Mouse (Mus musculus) neural tube, embryonic 11.5 days (tissue): ENCODE measurements around the gene Gm20696. TPM values are rescaled to one million over a fixed set of nuclear protein-coding genes. Genes with fewer than 3 reads are reported as not detected.

Experiments
- ATAC-seq: fragments of 200-750 bp; cut with Nextera tagmentation; 2 replicates; pipeline ENCODE4 v1.8.0; 2017; ENCODE audit warnings: moderate number of reproducible peaks, mild to moderate bottlenecking, moderate TSS enrichment, moderate library complexity; ENCODE audit not compliant: insufficient read depth, low FRiP score, low TSS enrichment
- DNase-seq: peaks from one replicate; pipeline ENCODE4 v3.0.0-alpha.2; 2015; ENCODE audit warnings: low spot score
- H3K27ac ChIP-seq: fragments of 300-500 bp; sonication (generic); 2 replicates; pipeline ENCODE4 v1.5.1; 2014; ENCODE audit warnings: low read depth, mild to moderate bottlenecking, low read length
- H3K27me3 ChIP-seq: fragments of 300-500 bp; sonication (generic); 2 replicates; pipeline ENCODE4 v1.6.1; 2014; ENCODE audit warnings: mild to moderate bottlenecking, low read length, mixed read lengths; ENCODE audit not compliant: control insufficient read depth, insufficient read depth
- H3K36me3 ChIP-seq: fragments of 300-500 bp; sonication (generic); 2 replicates; pipeline ENCODE4 v1.6.1; 2014; ENCODE audit warnings: mild to moderate bottlenecking, low read length, moderate library complexity, mixed read lengths; ENCODE audit not compliant: control insufficient read depth, insufficient read depth
- H3K4me1 ChIP-seq: fragments of 300-500 bp; sonication (generic); 2 replicates; pipeline ENCODE4 v1.6.1; 2014; ENCODE audit warnings: low read length, mixed read lengths; ENCODE audit not compliant: control insufficient read depth, insufficient read depth
- H3K4me2 ChIP-seq: fragments of 300-500 bp; sonication (generic); 2 replicates; pipeline ENCODE4 v1.6.1; 2014; ENCODE audit warnings: low read depth, mild to moderate bottlenecking, moderate library complexity
- H3K4me3 ChIP-seq: fragments of 300-500 bp; sonication (generic); 2 replicates; pipeline ENCODE4 v1.5.1; 2014; ENCODE audit warnings: low read depth, low read length
- H3K9ac ChIP-seq: fragments of 300-500 bp; sonication (generic); 2 replicates; pipeline ENCODE4 v1.6.1; 2014; ENCODE audit warnings: mild to moderate bottlenecking, low read length
- H3K9me3 ChIP-seq: fragments of 300-500 bp; sonication (generic); 2 replicates; pipeline ENCODE4 v1.6.1; 2016; ENCODE audit warnings: low read length; ENCODE audit not compliant: control insufficient read depth
- WGBS: fragments of 180-500 bp; shearing (Covaris S2); extraction: QIAGEN DNeasy Blood & Tissue Kit; methylation state at CpG from one replicate; pipeline ENCODE4 v1.1.7; 2014; 5-methylcytosine and 5-hydroxymethylcytosine counted together
- polyA plus RNA-seq: library from polyadenylated mRNA; unstranded; fragments of >200 nt; fragmentation: Nextera tagmentation; extraction: Ambion mirVana; gene quantifications from 2 replicates; pipeline ENCODE4 v1.2.1, GENCODE M21; 2014

Gene Gm20696
- polyA plus RNA-seq, 1 experiment from 2014 or later, result 2.5 TPM

DNA sequence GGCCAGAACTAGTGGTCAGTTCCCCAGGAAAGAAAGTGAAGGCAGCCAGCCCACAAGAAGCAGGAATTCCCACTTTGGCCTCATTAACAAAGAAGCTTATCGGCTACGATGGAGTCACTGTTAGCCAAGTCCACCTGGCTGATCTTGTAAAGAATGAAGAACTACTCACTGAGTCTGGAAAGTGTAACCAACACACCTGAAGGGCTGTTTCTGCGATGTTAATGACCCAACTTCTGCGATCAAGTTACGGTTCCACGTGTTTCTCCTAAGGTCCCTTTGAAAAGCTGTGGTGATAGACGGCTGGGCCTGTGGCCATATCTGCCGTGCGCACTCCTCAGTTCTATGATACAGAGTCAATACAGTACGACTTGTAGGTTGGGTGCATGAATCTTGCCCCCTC, 177.2 kb downstream of the Gm20696 start:
- Histone ChIP-seq H3K36me3 (no peaks in the 10 kb centered on the region), H3K27me3 (no peaks in the 10 kb centered on the region), H3K4me1 (peaks cover 11% of the 10 kb centered on the region), H3K9me3 (no peaks in the 10 kb centered on the region), H3K9ac (no peak overlapping the region), H3K4me2 (no peak overlapping the region), H3K4me3 (no peak overlapping the region), H3K27ac (no peak overlapping the region)
- WGBS, result 91% methylated on average over 10 of the region's 10 CpGs
- DNase-seq (no peak), ATAC-seq (no peak)

- Histone ChIP-seq H3K4me1 (peaks cover 15% of the 10 kb centered on the region), H3K9me3 (no peaks in the 10 kb centered on the region), H3K36me3 (no peaks in the 10 kb centered on the region), H3K27me3 (no peaks in the 10 kb centered on the region), H3K4me3 (no peak overlapping the region), H3K4me2 (no peak overlapping the region), H3K27ac (no peak overlapping the region), H3K9ac (no peak overlapping the region)
- DNase-seq (peak; percentile 35), ATAC-seq (peak; percentile 42)
- 68% methylated on average over 12 of the region's 12 CpGs for WGBS
These were observed 180.5 kb downstream of the Gm20696 start for GRCm38 (mm10) chr6:99485884-99486640.

GRCm38 (mm10) chr6:99485217-99485883, 181.2 kb downstream of the Gm20696 start:
- Histone ChIP-seq H3K4me2 (peak overlapping the region; percentile 26), H3K9ac (peak overlapping the region; percentile 7)

DNA sequence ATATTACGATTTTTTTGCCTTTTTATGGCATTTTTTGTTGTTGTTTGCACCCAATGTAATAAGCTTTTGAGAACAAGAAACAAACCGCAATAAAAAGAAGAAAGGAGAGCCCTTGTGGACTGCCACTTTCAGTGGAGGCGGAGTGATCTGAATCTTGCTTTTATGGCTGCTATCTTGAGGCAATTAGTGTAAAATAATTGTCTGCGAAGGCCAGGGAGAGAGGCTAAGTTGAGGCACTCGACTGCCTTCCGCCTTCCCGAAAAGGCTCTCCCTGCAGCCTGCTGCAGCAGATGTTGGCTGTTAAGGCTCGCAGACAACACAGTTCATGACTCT, 181.7 kb downstream of the Gm20696 start:
- peak overlapping the region; percentile 26 for H3K4me2 ChIP-seq
- peak; percentile 45; the same call in 1 of the 2 replicates for ATAC-seq

More at GRCm38 (mm10) chr6:99485217-99485883, 181.2 kb downstream of the Gm20696 start:
- H3K4me1 ChIP-seq, result peaks cover 15% of the 10 kb centered on the region
- WGBS, result 25% methylated on average over 20 of the region's 20 CpGs
- H3K9me3 ChIP-seq, result no peaks in the 10 kb centered on the region
- H3K27ac ChIP-seq, result peak overlapping the region; percentile 58
- H3K27me3 ChIP-seq, result no peaks in the 10 kb centered on the region
- H3K4me3 ChIP-seq, result no peak overlapping the region
- peak; percentile 83 for ATAC-seq
- peak; percentile 63 for DNase-seq
- no peaks in the 10 kb centered on the region for H3K36me3 ChIP-seq

DNA sequence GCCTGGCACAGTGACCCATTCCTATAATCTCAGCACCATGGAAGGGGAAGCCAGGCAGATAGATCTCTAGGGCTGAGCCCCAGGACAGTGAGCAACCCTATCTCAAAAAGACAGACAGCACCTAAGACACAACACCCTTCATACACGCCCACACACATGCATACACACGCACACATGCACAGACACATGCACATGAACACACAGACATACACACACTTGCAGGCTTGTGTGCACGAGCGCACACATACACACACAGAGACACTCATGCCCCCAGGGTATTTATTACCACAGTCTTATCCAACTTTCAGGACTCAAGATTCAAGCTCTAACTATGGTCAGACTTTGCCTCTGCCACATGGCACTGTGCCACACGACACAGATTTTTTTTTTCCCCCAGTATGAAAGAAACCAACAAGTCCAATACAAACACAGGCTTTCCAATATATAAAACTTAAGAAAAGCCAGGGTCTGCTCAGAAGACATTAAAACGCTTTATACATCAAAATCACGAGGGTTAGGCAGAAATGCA, 182.3 kb downstream of the Gm20696 start:
- H3K4me1 ChIP-seq, result peaks cover 15% of the 10 kb centered on the region
- ATAC-seq (no peak), DNase-seq (no peak)
- no peak overlapping the region for H3K9ac ChIP-seq
- no peaks in the 10 kb centered on the region for H3K36me3 ChIP-seq
- 73% methylated on average over 7 of the region's 7 CpGs for WGBS
- H3K27me3 ChIP-seq, result no peaks in the 10 kb centered on the region
- H3K9me3 ChIP-seq, result no peaks in the 10 kb centered on the region
- H3K27ac ChIP-seq, result no peak overlapping the region
- no peak overlapping the region for H3K4me3 ChIP-seq
- no peak overlapping the region for H3K4me2 ChIP-seq

More for the DNA sequence above, 181.7 kb downstream of the Gm20696 start:
- no peaks in the 10 kb centered on the region for H3K36me3 ChIP-seq
- no peaks in the 10 kb centered on the region for H3K27me3 ChIP-seq
- no peak overlapping the region for H3K4me3 ChIP-seq
- 15% methylated on average over 8 of the region's 8 CpGs for WGBS
- peak overlapping the region; percentile 58 for H3K27ac ChIP-seq
- no peak for DNase-seq
- peak overlapping the region; percentile 7 for H3K9ac ChIP-seq
- H3K9me3 ChIP-seq, result no peaks in the 10 kb centered on the region
- H3K4me1 ChIP-seq, result peaks cover 15% of the 10 kb centered on the region

DNA sequence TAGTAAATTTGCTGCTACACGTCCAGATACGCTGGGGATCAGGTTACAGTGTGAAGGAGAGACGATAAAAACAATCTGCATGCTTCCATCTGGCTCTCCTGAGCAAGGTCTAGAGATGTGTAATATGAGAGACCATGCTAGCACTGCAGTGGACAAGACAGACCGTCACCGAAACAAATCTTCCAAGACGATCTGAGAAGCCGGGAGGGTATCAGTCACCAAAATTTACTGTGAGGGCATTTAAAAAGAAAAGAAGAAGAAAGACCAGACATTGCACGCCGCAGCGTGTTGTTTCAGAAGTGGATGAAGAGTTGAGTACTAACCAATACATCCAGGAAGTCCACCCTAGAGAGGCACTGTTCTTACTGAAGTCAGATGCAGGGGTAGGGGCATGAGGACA, 183.0 kb downstream of the Gm20696 start:
- Histone ChIP-seq H3K9me3 (no peaks in the 10 kb centered on the region), H3K36me3 (no peaks in the 10 kb centered on the region), H3K27ac (no peak overlapping the region), H3K4me3 (no peak overlapping the region), H3K4me2 (0 out of 2 replicates have a peak overlapping the region, but pooled peaks have one; percentile 19), H3K9ac (no peak overlapping the region), H3K27me3 (no peaks in the 10 kb centered on the region), H3K4me1 (peaks cover 15% of the 10 kb centered on the region)
- no peak for DNase-seq
- ATAC-seq, result no peak
- 59% methylated on average over 10 of the region's 10 CpGs for WGBS

- Histone ChIP-seq H3K27me3 (no peaks in the 10 kb centered on the region), H3K4me3 (no peak overlapping the region), H3K36me3 (no peaks in the 10 kb centered on the region), H3K4me2 (no peak overlapping the region), H3K9ac (no peak overlapping the region), H3K9me3 (no peaks in the 10 kb centered on the region), H3K4me1 (peaks cover 15% of the 10 kb centered on the region), H3K27ac (no peak overlapping the region)
- DNase-seq (no peak), ATAC-seq (no peak)
- WGBS, result 51% methylated on average over 7 of the region's 7 CpGs
These were observed 185.0 kb downstream of the Gm20696 start for GRCm38 (mm10) chr6:99481568-99481967.

- ATAC-seq (no peak), DNase-seq (no peak)
- H3K4me2 ChIP-seq, result no peak overlapping the region
- H3K27me3 ChIP-seq, result no peaks in the 10 kb centered on the region
- 78% methylated on average over 13 of the region's 13 CpGs for WGBS
- no peak overlapping the region for H3K9ac ChIP-seq
- no peak overlapping the region for H3K27ac ChIP-seq
- no peaks in the 10 kb centered on the region for H3K36me3 ChIP-seq
- no peak overlapping the region for H3K4me3 ChIP-seq
- H3K9me3 ChIP-seq, result no peaks in the 10 kb centered on the region
- peaks cover under 1% of the 10 kb centered on the region for H3K4me1 ChIP-seq
These were observed 187.5 kb downstream of the Gm20696 start for GRCm38 (mm10) chr6:99478873-99479650.
